Mouse (Mus musculus): ENCODE measurements at regions not wholly inside any gene's neighbourhood (a gene's known extent, or its start where the extent isn't known, plus 50 kb on each side); places are given as distances from the start of the nearest gene placed in this dataset.

DNA sequence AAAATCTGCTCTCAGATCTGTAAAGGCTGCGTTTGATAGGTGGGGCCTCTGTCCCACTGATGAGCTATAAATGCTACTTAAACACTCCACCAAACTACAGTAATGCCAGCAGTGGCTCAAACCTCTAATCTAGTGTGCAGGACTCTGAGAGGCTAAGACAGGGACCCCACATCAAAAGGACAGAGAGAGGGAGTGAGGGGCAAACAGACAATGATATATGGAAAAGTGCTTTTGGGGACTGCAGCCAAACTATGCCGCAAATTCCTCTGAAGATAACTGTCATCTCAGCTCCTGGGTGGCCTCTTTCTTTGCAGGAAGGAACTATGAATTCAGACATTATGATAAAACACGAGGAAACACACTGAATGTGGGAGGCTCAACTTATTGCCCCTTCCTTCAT is 138.9 kb upstream of the Ddit4l start:
- no peak overlapping the region for H3K4me2 ChIP-seq (ENCODE audit: low read depth, low read length)
- no peak overlapping the region for H3K4me3 ChIP-seq (ENCODE audit: low read depth, low read length)
- no peak overlapping the region for H3K27ac ChIP-seq (ENCODE audit: low read length)
- H3K9me3 ChIP-seq (replicated peaks; ENCODE audit: control insufficient read depth, low read length) = no peaks in the 10 kb centered on the region
- 40% methylated on average over 3 of the region's 3 CpGs for WGBS (ENCODE audit: insufficient replicate concordance)
- H3K36me3 ChIP-seq (ENCODE audit: control insufficient read depth, insufficient read depth) = no peaks in the 10 kb centered on the region
- H3K4me1 ChIP-seq (ENCODE audit: control insufficient read depth, low read depth, low read length) = no peaks in the 10 kb centered on the region
- no peak overlapping the region for H3K9ac ChIP-seq (ENCODE audit: low read depth, low read length)
- no peaks in the 10 kb centered on the region for H3K27me3 ChIP-seq (ENCODE audit: control insufficient read depth, insufficient read depth, low read depth, low read length)
- ATAC-seq (ENCODE audit: low read depth) = no peak

DNA sequence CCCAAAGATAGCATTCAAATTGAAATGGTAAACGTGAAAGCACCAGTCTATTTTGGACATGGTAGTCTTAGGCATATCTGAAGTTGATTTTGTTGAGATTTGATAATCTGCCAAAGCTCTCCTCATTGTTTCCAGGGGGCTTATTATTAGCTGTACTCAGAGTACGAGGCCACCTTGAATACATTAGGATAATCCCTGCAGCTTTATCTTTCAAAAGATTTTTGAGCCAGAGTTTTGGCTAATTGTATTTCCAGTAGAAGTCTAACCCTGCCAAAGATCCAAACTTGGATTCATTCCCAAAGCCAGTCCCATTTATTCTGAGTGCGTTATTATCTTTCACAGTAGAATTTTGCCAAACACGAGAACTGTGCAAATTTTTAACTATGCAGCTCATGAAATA is 138.4 kb upstream of the Ddit4l start:
- no peak for ATAC-seq (ENCODE audit: low read depth)
- Histone ChIP-seq H3K27me3 (ENCODE audit: control insufficient read depth, insufficient read depth, low read depth, low read length) (no peaks in the 10 kb centered on the region), H3K27ac (ENCODE audit: low read length) (no peak overlapping the region), H3K4me3 (ENCODE audit: low read depth, low read length) (no peak overlapping the region), H3K36me3 (ENCODE audit: control insufficient read depth, insufficient read depth) (no peaks in the 10 kb centered on the region), H3K4me1 (ENCODE audit: control insufficient read depth, low read depth, low read length) (no peaks in the 10 kb centered on the region), H3K4me2 (ENCODE audit: low read depth, low read length) (no peak overlapping the region), H3K9me3 (replicated peaks; ENCODE audit: control insufficient read depth, low read length) (no peaks in the 10 kb centered on the region), H3K9ac (ENCODE audit: low read depth, low read length) (no peak overlapping the region)
- 47% methylated on average over 4 of the region's 4 CpGs for WGBS (ENCODE audit: insufficient replicate concordance)

DNA sequence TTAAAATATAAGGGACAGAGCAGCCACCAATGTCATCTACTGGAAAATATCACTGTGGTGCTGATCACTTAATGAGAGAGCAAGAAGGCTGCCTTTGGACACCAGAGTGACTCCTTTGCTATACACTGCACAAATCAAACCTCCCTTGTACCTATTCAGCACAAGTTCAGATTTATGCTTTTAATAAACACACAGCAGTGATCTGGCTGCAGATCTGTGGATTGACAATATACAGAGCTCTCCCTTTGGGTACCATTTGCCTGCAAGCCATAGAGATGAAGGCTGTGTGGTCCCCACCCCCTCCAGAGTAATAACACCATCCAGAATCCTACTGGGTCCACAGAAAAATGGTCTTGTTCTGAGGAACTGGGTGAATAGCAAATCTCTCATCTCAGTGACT is 131.8 kb upstream of the Ddit4l start:
- Histone ChIP-seq H3K4me1 (ENCODE audit: control insufficient read depth, low read depth, low read length) (no peaks in the 10 kb centered on the region), H3K27me3 (ENCODE audit: control insufficient read depth, insufficient read depth, low read depth, low read length) (no peaks in the 10 kb centered on the region), H3K9ac (ENCODE audit: low read depth, low read length) (no peak overlapping the region), H3K4me3 (ENCODE audit: low read depth, low read length) (no peak overlapping the region), H3K27ac (ENCODE audit: low read length) (no peak overlapping the region), H3K36me3 (ENCODE audit: control insufficient read depth, insufficient read depth) (no peaks in the 10 kb centered on the region), H3K4me2 (ENCODE audit: low read depth, low read length) (no peak overlapping the region), H3K9me3 (replicated peaks; ENCODE audit: control insufficient read depth, low read length) (no peaks in the 10 kb centered on the region)
- ATAC-seq (ENCODE audit: low read depth) = no peak

DNA sequence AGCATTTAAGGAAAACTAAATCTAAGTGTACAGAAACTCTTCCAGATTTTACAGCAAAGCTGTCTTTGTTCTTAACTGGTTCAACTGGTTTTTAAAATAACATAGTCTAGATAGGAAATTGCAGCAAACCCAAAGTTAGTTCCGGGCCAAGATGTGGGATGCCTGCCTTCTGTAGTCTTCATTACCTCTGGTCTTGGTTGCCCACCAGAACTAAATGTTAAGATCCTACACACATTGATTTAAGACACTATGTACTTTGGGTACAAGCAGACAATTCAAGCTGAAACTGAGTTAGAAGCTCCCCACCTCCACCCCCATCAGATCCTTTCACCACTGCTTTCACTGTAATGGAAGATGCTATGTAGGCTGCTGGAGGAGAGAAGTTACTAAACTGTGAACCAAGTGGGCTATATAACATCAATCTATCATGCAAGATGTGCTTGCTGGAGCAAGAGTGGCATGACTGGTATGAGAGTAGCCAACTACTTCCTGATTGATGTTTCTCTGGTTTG is 129.8 kb upstream of the Ddit4l start:
- H3K9me3 ChIP-seq (replicated peaks; ENCODE audit: control insufficient read depth, low read length) = no peaks in the 10 kb centered on the region
- no peak overlapping the region for H3K4me2 ChIP-seq (ENCODE audit: low read depth, low read length)
- no peak overlapping the region for H3K27ac ChIP-seq (ENCODE audit: low read length)
- 69% methylated on average over 1 of the region's 1 CpGs for WGBS (ENCODE audit: insufficient replicate concordance)
- H3K9ac ChIP-seq (ENCODE audit: low read depth, low read length) = no peak overlapping the region
- no peaks in the 10 kb centered on the region for H3K27me3 ChIP-seq (ENCODE audit: control insufficient read depth, insufficient read depth, low read depth, low read length)
- no peak overlapping the region for H3K4me3 ChIP-seq (ENCODE audit: low read depth, low read length)
- no peaks in the 10 kb centered on the region for H3K4me1 ChIP-seq (ENCODE audit: control insufficient read depth, low read depth, low read length)
- H3K36me3 ChIP-seq (ENCODE audit: control insufficient read depth, insufficient read depth) = no peaks in the 10 kb centered on the region
- ATAC-seq (ENCODE audit: low read depth) = no peak

DNA sequence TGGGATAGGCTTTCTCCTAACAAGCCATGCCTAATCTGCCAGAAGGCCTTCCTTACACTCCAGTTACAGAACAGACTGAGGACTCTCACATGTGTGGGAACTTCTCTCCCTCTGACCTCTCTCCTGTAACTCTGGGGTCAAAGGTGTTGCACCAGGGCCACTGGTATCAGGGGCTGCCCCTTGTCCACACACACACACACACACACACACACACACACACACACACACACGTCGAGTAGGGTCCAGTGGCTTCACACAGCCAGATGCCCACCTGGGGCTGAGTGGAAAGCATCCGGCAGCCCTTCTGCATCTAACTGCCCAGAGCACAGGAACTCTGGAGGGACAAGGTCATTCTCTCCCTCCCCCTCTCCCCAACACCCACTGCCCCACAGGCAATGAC is 123.1 kb upstream of the Ddit4l start:
- Histone ChIP-seq H3K4me1 (ENCODE audit: control insufficient read depth, low read depth, low read length) (no peaks in the 10 kb centered on the region), H3K27me3 (ENCODE audit: control insufficient read depth, insufficient read depth, low read depth, low read length) (no peaks in the 10 kb centered on the region), H3K9me3 (replicated peaks; ENCODE audit: control insufficient read depth, low read length) (no peaks in the 10 kb centered on the region), H3K4me3 (ENCODE audit: low read depth, low read length) (no peak overlapping the region), H3K27ac (ENCODE audit: low read length) (no peak overlapping the region), H3K4me2 (ENCODE audit: low read depth, low read length) (no peak overlapping the region), H3K9ac (ENCODE audit: low read depth, low read length) (no peak overlapping the region), H3K36me3 (ENCODE audit: control insufficient read depth, insufficient read depth) (no peaks in the 10 kb centered on the region)
- ATAC-seq (ENCODE audit: low read depth) = no peak
- 65% methylated on average over 3 of the region's 3 CpGs for WGBS (ENCODE audit: insufficient replicate concordance)

DNA sequence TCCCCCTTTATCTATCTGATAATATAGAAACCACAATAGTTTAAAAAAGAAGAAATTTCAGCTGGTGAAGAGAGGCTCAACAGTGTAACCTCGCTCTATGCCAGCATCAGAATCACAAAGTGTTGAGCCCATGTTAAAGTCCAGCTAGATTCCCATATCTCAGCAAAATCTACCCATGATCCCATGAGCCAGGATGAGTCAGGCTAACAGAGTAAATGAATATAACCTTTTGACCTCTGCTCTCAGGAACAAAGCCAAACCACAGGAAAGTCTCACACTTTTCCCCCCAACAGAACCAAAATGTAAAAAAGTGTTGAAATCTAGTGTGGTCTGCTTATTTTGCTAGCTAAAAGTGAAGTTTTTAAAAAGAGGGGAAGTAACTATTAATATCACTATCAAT is 110.1 kb upstream of the Ddit4l start:
- no peak overlapping the region for H3K27ac ChIP-seq (ENCODE audit: low read length)
- H3K4me2 ChIP-seq (ENCODE audit: low read depth, low read length) = no peak overlapping the region
- H3K4me1 ChIP-seq (ENCODE audit: control insufficient read depth, low read depth, low read length) = no peaks in the 10 kb centered on the region
- ATAC-seq (ENCODE audit: low read depth) = peak; percentile 30; the same call in 1 of the 2 replicates
- 47% methylated on average over 1 of the region's 1 CpGs for WGBS (ENCODE audit: insufficient replicate concordance)
- H3K9ac ChIP-seq (ENCODE audit: low read depth, low read length) = no peak overlapping the region
- no peaks in the 10 kb centered on the region for H3K36me3 ChIP-seq (ENCODE audit: control insufficient read depth, insufficient read depth)
- no peaks in the 10 kb centered on the region for H3K9me3 ChIP-seq (replicated peaks; ENCODE audit: control insufficient read depth, low read length)
- no peak overlapping the region for H3K4me3 ChIP-seq (ENCODE audit: low read depth, low read length)
- no peaks in the 10 kb centered on the region for H3K27me3 ChIP-seq (ENCODE audit: control insufficient read depth, insufficient read depth, low read depth, low read length)

DNA sequence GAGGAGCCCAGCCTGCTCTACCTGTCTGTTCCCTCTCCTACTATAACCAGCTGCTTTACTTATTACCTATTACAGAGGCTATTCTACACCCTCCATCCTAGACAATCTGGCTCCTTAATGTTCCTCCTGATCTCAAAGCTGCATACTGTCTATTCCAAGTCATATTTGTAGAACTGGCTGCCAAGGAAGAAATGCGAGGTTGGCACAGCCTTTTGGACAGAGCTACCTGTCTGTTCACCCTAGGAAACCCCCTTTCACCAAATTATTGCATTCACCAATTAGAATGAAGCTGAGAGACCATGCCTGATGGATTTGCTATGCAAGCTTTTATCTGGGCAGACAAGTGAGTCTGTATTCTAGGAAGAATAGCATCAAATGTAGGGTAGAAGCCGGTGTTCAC is 109.0 kb upstream of the Ddit4l start:
- H3K27ac ChIP-seq (ENCODE audit: low read length) = no peak overlapping the region
- no peaks in the 10 kb centered on the region for H3K27me3 ChIP-seq (ENCODE audit: control insufficient read depth, insufficient read depth, low read depth, low read length)
- WGBS (ENCODE audit: insufficient replicate concordance) = 63% methylated on average over 2 of the region's 2 CpGs
- no peaks in the 10 kb centered on the region for H3K36me3 ChIP-seq (ENCODE audit: control insufficient read depth, insufficient read depth)
- H3K4me1 ChIP-seq (ENCODE audit: control insufficient read depth, low read depth, low read length) = no peaks in the 10 kb centered on the region
- H3K9me3 ChIP-seq (replicated peaks; ENCODE audit: control insufficient read depth, low read length) = no peaks in the 10 kb centered on the region
- H3K4me3 ChIP-seq (ENCODE audit: low read depth, low read length) = no peak overlapping the region
- no peak overlapping the region for H3K4me2 ChIP-seq (ENCODE audit: low read depth, low read length)
- H3K9ac ChIP-seq (ENCODE audit: low read depth, low read length) = no peak overlapping the region
- ATAC-seq (ENCODE audit: low read depth) = no peak

DNA sequence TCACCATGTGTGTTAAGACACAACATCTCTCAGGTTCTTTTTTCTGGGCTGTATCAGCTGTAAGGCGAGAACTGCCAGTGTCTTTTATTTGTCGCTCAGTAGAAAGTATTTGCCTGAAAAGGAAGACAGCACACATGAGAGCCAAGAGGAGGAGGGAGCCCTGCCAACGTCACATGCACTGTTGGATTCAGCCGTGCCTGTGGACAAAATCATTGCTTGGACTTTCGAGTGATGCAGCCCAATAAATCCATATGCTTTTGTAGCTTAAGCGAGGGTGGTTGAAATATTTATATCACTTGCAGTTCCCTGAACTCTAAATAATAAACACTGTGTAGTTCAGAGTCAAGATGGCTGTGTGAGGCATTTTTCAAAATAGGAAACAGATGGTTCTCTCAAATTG is 108.4 kb upstream of the Ddit4l start:
- no peak overlapping the region for H3K27ac ChIP-seq (ENCODE audit: low read length)
- H3K4me1 ChIP-seq (ENCODE audit: control insufficient read depth, low read depth, low read length) = no peaks in the 10 kb centered on the region
- WGBS (ENCODE audit: insufficient replicate concordance) = 55% methylated on average over 6 of the region's 6 CpGs
- no peak overlapping the region for H3K4me2 ChIP-seq (ENCODE audit: low read depth, low read length)
- no peak overlapping the region for H3K4me3 ChIP-seq (ENCODE audit: low read depth, low read length)
- no peak for ATAC-seq (ENCODE audit: low read depth)
- H3K27me3 ChIP-seq (ENCODE audit: control insufficient read depth, insufficient read depth, low read depth, low read length) = no peaks in the 10 kb centered on the region
- no peaks in the 10 kb centered on the region for H3K36me3 ChIP-seq (ENCODE audit: control insufficient read depth, insufficient read depth)
- no peak overlapping the region for H3K9ac ChIP-seq (ENCODE audit: low read depth, low read length)
- no peaks in the 10 kb centered on the region for H3K9me3 ChIP-seq (replicated peaks; ENCODE audit: control insufficient read depth, low read length)

DNA sequence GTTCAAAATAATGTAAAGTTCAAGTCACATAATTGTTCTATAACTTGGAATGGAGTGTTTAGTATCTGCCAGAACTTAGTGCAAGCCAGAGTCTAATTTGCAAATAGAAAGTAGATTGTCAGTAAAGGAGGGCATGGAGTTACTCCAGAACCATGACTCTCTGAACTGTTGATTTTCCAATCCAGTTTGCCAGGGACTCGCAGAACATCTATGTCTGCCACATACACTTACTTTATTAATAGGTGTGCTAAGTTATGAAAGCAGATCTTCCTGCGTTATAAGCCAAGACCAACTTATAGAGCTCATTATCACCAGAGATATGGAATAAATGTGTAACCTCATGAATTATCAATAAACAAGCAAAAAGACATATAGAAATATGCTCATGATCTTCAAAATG is 107.2 kb upstream of the Ddit4l start:
- Histone ChIP-seq H3K27ac (ENCODE audit: low read length) (no peak overlapping the region), H3K9me3 (replicated peaks; ENCODE audit: control insufficient read depth, low read length) (no peaks in the 10 kb centered on the region), H3K36me3 (ENCODE audit: control insufficient read depth, insufficient read depth) (no peaks in the 10 kb centered on the region), H3K27me3 (ENCODE audit: control insufficient read depth, insufficient read depth, low read depth, low read length) (no peaks in the 10 kb centered on the region), H3K4me3 (ENCODE audit: low read depth, low read length) (no peak overlapping the region), H3K4me1 (ENCODE audit: control insufficient read depth, low read depth, low read length) (no peaks in the 10 kb centered on the region), H3K4me2 (ENCODE audit: low read depth, low read length) (no peak overlapping the region), H3K9ac (ENCODE audit: low read depth, low read length) (no peak overlapping the region)
- 61% methylated on average over 2 of the region's 2 CpGs for WGBS (ENCODE audit: insufficient replicate concordance)
- ATAC-seq (ENCODE audit: low read depth) = no peak

DNA sequence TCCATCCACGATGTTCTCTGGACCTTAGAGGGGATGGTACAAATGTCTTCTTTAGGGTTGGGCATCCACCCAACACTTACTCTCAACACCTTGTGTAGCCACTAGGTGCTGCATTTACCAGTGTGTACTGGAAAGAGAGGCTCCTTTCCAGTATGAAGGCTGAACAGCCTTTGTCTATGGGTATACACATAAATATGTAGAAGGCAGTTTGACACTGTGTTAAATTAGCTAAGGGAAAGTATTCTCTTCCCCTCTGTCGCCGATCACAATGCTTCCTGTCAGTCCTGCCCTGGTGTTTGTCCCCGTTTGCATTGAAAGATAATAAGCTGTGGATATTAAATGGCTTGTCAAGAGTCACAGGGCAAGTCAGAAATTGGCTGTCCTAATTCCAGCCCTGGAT is 104.0 kb upstream of the Ddit4l start:
- no peaks in the 10 kb centered on the region for H3K4me1 ChIP-seq (ENCODE audit: control insufficient read depth, low read depth, low read length)
- no peak overlapping the region for H3K27ac ChIP-seq (ENCODE audit: low read length)
- ATAC-seq (ENCODE audit: low read depth) = no peak
- H3K36me3 ChIP-seq (ENCODE audit: control insufficient read depth, insufficient read depth) = no peaks in the 10 kb centered on the region
- H3K27me3 ChIP-seq (ENCODE audit: control insufficient read depth, insufficient read depth, low read depth, low read length) = no peaks in the 10 kb centered on the region
- WGBS (ENCODE audit: insufficient replicate concordance) = 49% methylated on average over 4 of the region's 4 CpGs
- H3K9me3 ChIP-seq (replicated peaks; ENCODE audit: control insufficient read depth, low read length) = no peaks in the 10 kb centered on the region
- H3K4me2 ChIP-seq (ENCODE audit: low read depth, low read length) = no peak overlapping the region
- H3K9ac ChIP-seq (ENCODE audit: low read depth, low read length) = no peak overlapping the region
- H3K4me3 ChIP-seq (ENCODE audit: low read depth, low read length) = no peak overlapping the region
